Mouse (Mus musculus) layer of hippocampus, postnatal 10 days (tissue): Measurements from ENCODE around the gene Sumo2. TPM values are rescaled to one million over a fixed set of nuclear protein-coding genes. Genes with fewer than 3 reads are reported as not detected.
"Not testable (repeated sequence)": the region's sequence is repeated elsewhere in the genome, so short reads cannot be mapped to it uniquely, and the experiment has no call there.

Source experiments
- DNase-seq, 2 experiments: peaks; one replicate each; pipeline ENCODE4 v3.0.0; 2021; ENCODE audit warnings: low spot score in 2 of 2
- long read RNA-seq: library from polyadenylated mRNA; stranded (forward); transcript quantifications from one replicate; pipeline ENCODE4 v2.0.0, GENCODE M21; 2023
- total RNA-seq, 2 experiments: library from RNA; stranded (reverse); gene quantifications; 2 replicates each; pipeline ENCODE4 v1.2.3; 2021

Sumo2 gene
- 100 to 1,000 TPM; 407 to 415 TPM for total RNA-seq
- long read RNA-seq, transcript Sumo2-207 (4 exons, 1,051 nt): major isoform, 394 of 441 reads
- long read RNA-seq, transcript Sumo2-205 (4 exons, 911 nt): minor isoform, 30 of 441 reads
- long read RNA-seq, partial matches to known transcripts: 10 of 441 reads
- long read RNA-seq, other reads (novel, unspliced or antisense): 6 of 441 reads

- peak; percentile 99 for DNase-seq
Measured at GRCm38 (mm10) chr11:115536038-115536681, at the start of gene Sumo2. Gene Sumo2, minus strand, starts transcription at chr11:115536276.

GRCm38 (mm10) chr11:115585573-115586100 lies 49.6 kb upstream of the Sumo2 start:
- no peak for DNase-seq

GRCm38 (mm10) chr11:115584376-115585073 lies 48.4 kb upstream of the Sumo2 start:
- no peak for DNase-seq

GRCm38 (mm10) chr11:115582913-115583606 lies 47.0 kb upstream of the Sumo2 start:
- no peak for DNase-seq

GRCm38 (mm10) chr11:115579080-115579479 lies 43.0 kb upstream of the Sumo2 start:
- DNase-seq: no peak

- DNase-seq: no peak
Measured at GRCm38 (mm10) chr11:115564961-115565360, 28.9 kb upstream of the Sumo2 start.

- DNase-seq: peak; percentile 98
Measured at GRCm38 (mm10) chr11:115564064-115564809, 28.2 kb upstream of the Sumo2 start, which contains the start of gene Nup85. Gene Nup85, plus strand, starts transcription at chr11:115564434.

GRCm38 (mm10) chr11:115563406-115563805 lies 27.3 kb upstream of the Sumo2 start:
- DNase-seq: no peak

GRCm38 (mm10) chr11:115555717-115556116 lies 19.6 kb upstream of the Sumo2 start:
- DNase-seq: no peak

- DNase-seq: no peak
Measured at GRCm38 (mm10) chr11:115552783-115553182, 16.7 kb upstream of the Sumo2 start.

GRCm38 (mm10) chr11:115543571-115543970 lies 7.5 kb upstream of the Sumo2 start:
- no peak for DNase-seq

- no peak for DNase-seq
Measured at GRCm38 (mm10) chr11:115538045-115538444, 2.0 kb upstream of the Sumo2 start.

GRCm38 (mm10) chr11:115536856-115537568 lies 936 bp upstream of the Sumo2 start:
- DNase-seq: no peak

GRCm38 (mm10) chr11:115535401-115536037 lies 557 bp downstream of the Sumo2 start:
- peak; percentile 67 to 75 for DNase-seq

GRCm38 (mm10) chr11:115534759-115535371 lies 1.2 kb downstream of the Sumo2 start:
- DNase-seq: no peak

- not testable (repeated sequence) for DNase-seq
Measured at GRCm38 (mm10) chr11:115526446-115526845, 9.6 kb downstream of the Sumo2 start.

GRCm38 (mm10) chr11:115522703-115523102 lies 13.4 kb downstream of the Sumo2 start:
- DNase-seq: no peak

- DNase-seq: no peak
Measured at GRCm38 (mm10) chr11:115522238-115522637, 13.8 kb downstream of the Sumo2 start.

GRCm38 (mm10) chr11:115521080-115521479 lies 15.0 kb downstream of the Sumo2 start:
- DNase-seq: no peak
